Mouse (Mus musculus) C2C12 (cell line): ENCODE data around the gene B3galt1.

Experiments used
- CEBPB ChIP-seq: IDR thresholded peaks from one replicate; pipeline ENCODE4 v1.6.1; 2011; ENCODE audit warnings: low read depth, mild to moderate bottlenecking, control low read depth, moderate library complexity
- CTCF ChIP-seq: IDR thresholded peaks from one replicate; pipeline ENCODE4 v1.5.1; 2011; ENCODE audit not compliant: control insufficient read depth, insufficient read depth, insufficient read length
- FOSL1 ChIP-seq: IDR thresholded peaks from one replicate; pipeline ENCODE4 v1.8.0; 2011; ENCODE audit warnings: mild to moderate bottlenecking, low read length; ENCODE audit not compliant: poor library complexity, insufficient read depth, severe bottlenecking
- MAX ChIP-seq: IDR thresholded peaks from one replicate; pipeline ENCODE4 v1.6.1; 2011; ENCODE audit warnings: mild to moderate bottlenecking, control low read depth
- MYOD1 ChIP-seq: IDR thresholded peaks from one replicate; pipeline ENCODE4 v1.6.1; 2011; ENCODE audit warnings: low read depth; ENCODE audit not compliant: control insufficient read depth, insufficient read length
- MYOG ChIP-seq: IDR thresholded peaks from one replicate; pipeline ENCODE4 v1.6.1; 2011; ENCODE audit not compliant: control insufficient read depth, insufficient read length; ENCODE audit errors: extremely low read depth
- USF1 ChIP-seq: IDR thresholded peaks from one replicate; pipeline ENCODE4 v1.6.1; 2011; ENCODE audit warnings: low read depth, mild to moderate bottlenecking, control low read depth, moderate library complexity

- TF ChIP-seq CTCF (no peak), USF1 (no peak), CEBPB (no peak), MAX (no peak), MYOG (no peak), MYOD1 (no peak), FOSL1 (no peak)
These were observed 487.6 kb downstream of the B3galt1 start for GRCm38 (mm10) chr2:68053243-68053642.
